Mouse (Mus musculus) cortical plate, adult 2 months (tissue): ENCODE measurements at regions not wholly inside any gene's neighbourhood (a gene's known extent, or its start where the extent isn't known, plus 50 kb on each side); places are given as distances from the start of the nearest gene placed in this dataset.

Experiments
- H3K27ac ChIP-seq: fragments of 200-500 bp; 2 replicates; pipeline ENCODE4 v1.5.1; 2012; ENCODE audit warnings: low read length, control low read depth, inconsistent platforms; ENCODE audit not compliant: insufficient read depth
- H3K4me1 ChIP-seq: fragments of 200-500 bp; 2 replicates; pipeline ENCODE4 v1.6.1; 2011; ENCODE audit warnings: low read length; ENCODE audit not compliant: control insufficient read depth, insufficient read depth
- H3K4me3 ChIP-seq: fragments of 200-500 bp; 2 replicates; pipeline ENCODE4 v1.5.1; 2011; ENCODE audit warnings: mild to moderate bottlenecking, low read length, control low read depth; ENCODE audit not compliant: insufficient read depth
- CTCF ChIP-seq: fragments of 200-500 bp; IDR thresholded peaks from 2 replicates; pipeline ENCODE4 v1.5.1; 2011; ENCODE audit warnings: mild to moderate bottlenecking, control low read depth, low read length; ENCODE audit not compliant: insufficient read depth; ENCODE audit errors: extremely low read depth
- POLR2A ChIP-seq: fragments of 200-500 bp; IDR thresholded peaks from 2 replicates; pipeline ENCODE4 v1.6.1; 2011; ENCODE audit warnings: mild to moderate bottlenecking, low read length, control low read depth; ENCODE audit not compliant: insufficient read depth; ENCODE audit errors: extremely low read depth

DNA sequence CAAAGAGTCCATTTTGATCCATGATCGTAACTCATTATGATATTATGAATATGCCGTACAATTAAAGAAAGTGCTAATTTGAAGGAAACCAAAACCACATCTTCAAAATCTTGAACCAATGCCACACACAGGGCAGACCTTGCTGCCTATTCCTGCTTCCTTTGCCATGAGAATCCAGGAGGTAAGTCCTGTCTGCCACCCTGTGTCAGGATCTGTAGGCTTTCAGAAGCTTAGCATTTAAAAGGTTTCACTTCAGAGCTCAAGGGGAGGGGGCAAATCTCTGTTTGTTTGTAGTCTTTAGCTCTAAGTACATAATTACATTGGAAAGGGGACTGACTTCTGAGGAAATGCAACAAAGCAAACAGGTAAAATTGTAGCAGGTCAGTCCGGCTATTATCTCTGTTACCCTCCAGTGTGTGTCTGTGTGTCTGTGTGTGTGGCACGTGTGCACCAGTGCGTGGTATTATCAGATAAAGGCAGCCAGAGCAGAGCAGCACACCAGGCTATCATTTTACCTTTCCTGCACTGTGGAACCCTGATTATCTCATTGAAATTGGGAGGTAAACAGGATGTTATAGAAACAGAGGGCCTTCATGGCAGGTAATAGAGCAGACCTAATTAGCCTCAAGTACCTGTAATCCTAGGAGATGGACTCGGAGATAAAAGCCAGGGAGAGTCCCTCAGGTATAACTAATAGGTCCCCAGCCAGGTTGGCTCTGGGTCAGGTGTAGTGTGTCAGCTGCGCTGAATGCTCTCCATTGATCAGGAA is 948.0 kb upstream of the Zeb2 start:
- no peak for TF ChIP-seq POLR2A
- TF ChIP-seq CTCF = no peak
- no peak overlapping the region for H3K27ac ChIP-seq
- H3K4me1 ChIP-seq = no peaks in the 10 kb centered on the region
- no peak overlapping the region for H3K4me3 ChIP-seq

DNA sequence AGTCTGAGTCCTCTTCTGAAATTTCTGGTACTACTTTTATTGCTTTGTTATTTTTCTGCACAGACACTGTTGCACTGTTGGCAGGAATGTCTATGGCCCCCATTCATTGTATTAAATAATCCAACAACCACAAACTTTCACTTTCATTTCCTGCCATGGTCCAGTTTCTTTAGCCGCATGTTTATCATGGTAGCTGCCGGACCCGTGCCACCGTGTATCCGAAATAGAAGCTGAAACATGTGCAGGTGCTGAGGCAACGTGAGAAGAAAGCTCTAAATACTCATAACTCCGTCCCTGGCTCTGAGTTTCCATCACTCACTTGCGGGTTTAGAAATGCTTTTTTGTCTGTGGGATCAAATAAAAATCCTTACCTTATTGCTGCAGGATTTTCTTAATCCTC is 938.5 kb upstream of the Zeb2 start:
- no peak overlapping the region for H3K4me3 ChIP-seq
- H3K27ac ChIP-seq = no peak overlapping the region
- no peaks in the 10 kb centered on the region for H3K4me1 ChIP-seq
- TF ChIP-seq CTCF = no peak
- TF ChIP-seq POLR2A = no peak

GRCm38 (mm10) chr2:46054902-46055301 is 937.7 kb upstream of the Zeb2 start:
- no peak overlapping the region for H3K4me3 ChIP-seq
- TF ChIP-seq CTCF (no peak), POLR2A (no peak)
- H3K27ac ChIP-seq = no peak overlapping the region
- no peaks in the 10 kb centered on the region for H3K4me1 ChIP-seq

DNA sequence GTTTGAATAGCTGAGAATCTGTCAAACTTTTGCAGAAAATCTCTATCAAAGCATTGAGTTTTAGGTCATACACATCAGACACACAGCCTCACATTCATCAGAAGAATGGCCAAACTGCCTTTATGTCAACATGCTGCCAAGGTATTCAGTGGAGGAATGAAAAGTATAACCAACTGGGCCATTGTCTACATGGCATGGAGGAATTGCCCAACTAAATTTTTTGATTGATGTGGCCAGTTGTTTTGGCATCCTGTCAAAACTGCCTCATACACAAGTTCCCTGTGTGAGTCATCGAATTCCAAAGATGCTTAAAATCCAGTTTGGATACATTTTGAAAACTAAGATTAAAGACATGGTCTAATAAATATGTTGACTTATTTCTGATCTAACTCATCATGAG is 904.7 kb upstream of the Zeb2 start:
- no peak overlapping the region for H3K4me3 ChIP-seq
- no peak overlapping the region for H3K27ac ChIP-seq
- no peak for TF ChIP-seq POLR2A
- TF ChIP-seq CTCF = no peak
- H3K4me1 ChIP-seq = no peaks in the 10 kb centered on the region

GRCm38 (mm10) chr2:46013771-46014269 is 896.6 kb upstream of the Zeb2 start:
- Histone ChIP-seq H3K4me3 (no peak overlapping the region), H3K4me1 (no peaks in the 10 kb centered on the region), H3K27ac (no peak overlapping the region)
- TF ChIP-seq CTCF = no peak
- TF ChIP-seq POLR2A = no peak

DNA sequence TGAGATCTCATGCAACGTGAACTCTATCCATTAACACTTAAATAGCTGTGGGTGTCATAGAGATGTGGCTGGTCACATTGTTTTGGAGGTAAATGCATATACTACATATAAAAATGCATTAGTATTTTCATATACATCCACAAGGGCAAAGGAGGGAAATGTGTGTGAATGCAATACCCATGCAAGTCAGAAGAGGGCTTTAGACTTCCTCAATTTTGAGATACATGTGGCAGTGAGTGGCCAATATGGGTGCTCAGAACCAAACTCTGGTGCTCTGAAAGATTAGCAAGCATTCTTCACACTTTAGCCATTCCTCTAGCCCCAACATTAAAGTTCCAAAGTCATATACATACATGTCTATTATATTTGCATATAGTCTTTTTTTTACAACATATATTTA is 895.5 kb upstream of the Zeb2 start:
- no peaks in the 10 kb centered on the region for H3K4me1 ChIP-seq
- no peak overlapping the region for H3K4me3 ChIP-seq
- no peak overlapping the region for H3K27ac ChIP-seq
- TF ChIP-seq POLR2A (no peak), CTCF (no peak)

DNA sequence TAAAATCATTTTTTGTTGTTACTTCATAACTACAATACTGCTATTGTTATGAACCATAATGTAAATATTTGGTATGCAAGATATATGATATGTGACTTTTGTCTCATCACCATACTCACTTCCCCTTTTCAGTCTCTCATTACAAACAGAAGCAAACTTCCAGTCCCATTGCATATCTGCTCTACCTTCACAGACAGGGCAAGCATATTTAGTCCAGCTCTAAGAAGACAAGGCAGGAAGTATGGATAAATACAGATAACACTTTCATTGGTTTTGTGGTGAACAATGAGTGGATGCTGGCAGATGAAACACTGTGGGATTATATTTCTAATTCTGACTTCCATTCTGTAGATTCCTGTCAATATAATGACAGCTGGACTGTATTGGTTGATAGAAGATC is 858.0 kb upstream of the Zeb2 start:
- no peaks in the 10 kb centered on the region for H3K4me1 ChIP-seq
- TF ChIP-seq POLR2A = no peak
- no peak for TF ChIP-seq CTCF
- H3K27ac ChIP-seq = no peak overlapping the region
- no peak overlapping the region for H3K4me3 ChIP-seq

GRCm38 (mm10) chr2:45968635-45969034 is 851.4 kb upstream of the Zeb2 start:
- no peak for TF ChIP-seq CTCF
- no peak for TF ChIP-seq POLR2A
- H3K4me3 ChIP-seq = no peak overlapping the region

GRCm38 (mm10) chr2:45956792-45957330 is 839.7 kb upstream of the Zeb2 start:
- no peak for TF ChIP-seq POLR2A
- TF ChIP-seq CTCF = no peak
- no peak overlapping the region for H3K4me3 ChIP-seq
- H3K27ac ChIP-seq = no peak overlapping the region
- H3K4me1 ChIP-seq = no peaks in the 10 kb centered on the region

More at GRCm38 (mm10) chr2:45968635-45969034, 851.4 kb upstream of the Zeb2 start:
- H3K27ac ChIP-seq = no peak overlapping the region
- no peaks in the 10 kb centered on the region for H3K4me1 ChIP-seq

DNA sequence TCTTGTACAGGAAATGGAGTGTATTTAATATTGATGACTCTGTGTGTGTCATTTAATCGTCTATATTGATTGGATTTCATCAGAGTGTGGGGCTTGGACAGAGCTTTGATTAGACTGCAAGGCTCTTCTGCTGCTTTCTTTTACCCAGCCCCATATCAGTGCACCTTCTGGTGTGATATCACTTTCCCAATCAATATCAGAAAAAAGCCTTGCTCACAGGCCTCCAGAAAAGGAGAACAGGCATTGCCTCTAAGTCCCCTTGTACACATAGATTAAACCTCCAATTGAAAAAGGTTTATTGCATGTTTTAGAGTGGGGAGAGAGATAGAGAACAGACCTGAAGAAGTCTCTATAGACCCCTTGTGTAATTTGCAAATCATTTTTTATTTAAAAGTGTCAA is 831.6 kb upstream of the Zeb2 start:
- Histone ChIP-seq H3K27ac (no peak overlapping the region), H3K4me1 (no peaks in the 10 kb centered on the region), H3K4me3 (no peak overlapping the region)
- TF ChIP-seq POLR2A = no peak
- TF ChIP-seq CTCF = no peak
